Mouse (Mus musculus) liver, adult 2 months (tissue): ENCODE results near the gene Uncx.

Experiments
- CTCF ChIP-seq: fragments of 200-500 bp; IDR thresholded peaks from 2 replicates; pipeline ENCODE4 v1.5.1; 2011; ENCODE audit warnings: low read depth, low read length, control low read depth
- POLR2A ChIP-seq: fragments of 200-500 bp; IDR thresholded peaks from 2 replicates; pipeline ENCODE4 v1.6.1; 2011; ENCODE audit warnings: low read length, control low read depth; ENCODE audit not compliant: insufficient read depth; ENCODE audit errors: extremely low read depth

DNA sequence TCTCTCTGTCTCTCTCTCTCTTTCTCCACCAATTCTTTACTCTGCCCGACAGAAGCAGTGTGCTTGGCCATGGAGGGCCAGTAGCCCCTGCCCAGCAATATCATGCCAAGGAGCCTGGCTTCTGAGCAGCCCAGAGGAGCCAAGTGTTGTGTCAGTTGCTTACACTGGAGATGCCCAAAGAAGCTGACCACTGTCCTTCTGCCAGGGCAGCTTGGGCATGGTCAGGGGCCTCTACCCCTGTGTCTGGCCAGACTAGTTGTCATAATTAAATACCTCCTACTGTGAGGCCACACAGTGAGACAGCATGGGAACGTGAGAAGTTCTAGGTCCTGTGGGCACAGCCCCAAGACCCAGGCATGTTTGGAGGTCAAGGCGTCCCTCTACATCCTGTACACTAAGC is 49.6 kb downstream of the Uncx start:
- TF ChIP-seq POLR2A (no peak), CTCF (no peak)
